Mouse (Mus musculus) heart, adult 2 months (tissue): ENCODE measurements around the gene Lmtk2.

Experiments
- CTCF ChIP-seq: fragments of 200-600 bp; IDR thresholded peaks from 2 replicates; pipeline ENCODE4 v1.8.1; 2022; ENCODE audit warnings: antibody characterized with exemption, mild to moderate bottlenecking, moderate library complexity
- EP300 ChIP-seq: fragments of 200-500 bp; IDR thresholded peaks from 2 replicates; pipeline ENCODE4 v1.6.1; 2011; ENCODE audit warnings: low read depth, low read length, control low read depth; ENCODE audit not compliant: insufficient read depth
- POLR2A ChIP-seq: fragments of 200-500 bp; IDR thresholded peaks from 2 replicates; pipeline ENCODE4 v1.6.1; 2011; ENCODE audit warnings: mild to moderate bottlenecking, low read depth, low read length, control low read depth; ENCODE audit not compliant: insufficient read depth

DNA sequence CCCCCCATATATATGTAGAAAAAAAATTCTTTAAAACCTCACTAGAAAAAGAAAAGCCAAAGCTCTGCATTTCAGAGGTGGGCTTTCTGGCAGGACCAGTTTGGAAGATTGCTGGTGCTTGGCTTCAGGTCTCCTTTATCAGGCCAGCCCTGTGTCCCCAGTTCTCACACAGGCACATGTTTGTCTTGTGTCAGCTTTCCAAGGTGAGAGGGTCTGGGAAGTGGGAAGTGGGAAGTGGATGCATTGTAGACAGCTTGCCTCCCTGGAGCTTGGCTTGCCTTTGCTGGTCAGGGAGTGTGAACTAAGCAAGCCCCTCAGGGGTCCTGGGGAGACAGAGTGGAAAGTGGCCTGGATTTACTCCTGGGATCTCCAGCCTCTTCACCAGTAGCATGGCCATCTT lies 21.3 kb downstream of the Lmtk2 start:
- no peak for TF ChIP-seq EP300
- no peak for TF ChIP-seq CTCF
- no peak for TF ChIP-seq POLR2A
